Mouse (Mus musculus): ENCODE results near the gene Cd160. TPM values are rescaled to one million over a fixed set of nuclear protein-coding genes. Genes with fewer than 3 reads are reported as not detected.

Cd160 gene
- total and polyA plus RNA-seq, 3 experiments = 0.04 to 0.32 TPM; not detected in 1

- Histone ChIP-seq H3K4me1 (ENCODE audit: control insufficient read depth in 1 of 2, insufficient read depth in 2 of 2, low read length in 2 of 2) (peaks cover 0 to 4% of the 10 kb centered on the region in 2 experiments; a peak in 1 of 4 replicates), H3K9ac (ENCODE audit: control insufficient read depth, low read depth, low read length, poor library complexity, severe bottlenecking) (no peak overlapping the region), H3K79me2 (ENCODE audit: control insufficient read depth, insufficient read depth, low read length, poor library complexity) (no peaks in the 10 kb centered on the region), H3K4me3 (ENCODE audit: control insufficient read depth in 1 of 2, insufficient read depth in 1 of 2, low read depth in 2 of 2, low read length in 2 of 2) (no peak overlapping the region), H3K27ac (ENCODE audit: control insufficient read depth, low read depth, low read length) (no peak overlapping the region), H3K36me3 (ENCODE audit: control insufficient read depth in 1 of 2, insufficient read depth in 2 of 2, low read length in 2 of 2) (peaks cover 6 to 16% of the 10 kb centered on the region in 2 experiments), H3K9me3 (replicated peaks; ENCODE audit: insufficient read depth, low read length) (no peaks in the 10 kb centered on the region), H3K27me3 (ENCODE audit: control insufficient read depth in 1 of 2, insufficient read depth in 2 of 2, low read length in 2 of 2) (no peaks in the 10 kb centered on the region)
- DNase-seq (ENCODE audit: low read depth, low spot score) = no peak
- TF ChIP-seq MEF2A (IDR thresholded peaks at IDR 0.05; ENCODE audit: extremely low read depth, insufficient replicate concordance, low read depth, low read length, poor library complexity, severe bottlenecking) = no peak
- TF ChIP-seq NRF1 (IDR thresholded peaks at IDR 0.05; ENCODE audit: insufficient read depth, low read depth, low read length, poor library complexity, severe bottlenecking) = no peak
- no peak for TF ChIP-seq TAL1 (IDR thresholded peaks at IDR 0.05; ENCODE audit: low read length)
- TF ChIP-seq NELFE (IDR thresholded peaks at IDR 0.05; ENCODE audit: low read depth, low read length) = no peak
- no peak for TF ChIP-seq RCOR1 (IDR thresholded peaks at IDR 0.05; ENCODE audit: low read depth, low read length)
- TF ChIP-seq ETS1 (IDR thresholded peaks at IDR 0.05; ENCODE audit: low read depth, low read length) = no peak
- TF ChIP-seq CHD2 (IDR thresholded peaks at IDR 0.05; ENCODE audit: low read length) = no peak
- no peak for TF ChIP-seq EP300 (IDR thresholded peaks at IDR 0.05; ENCODE audit: low read depth in 1 of 2, low read length in 2 of 2)
- TF ChIP-seq TCF12 (IDR thresholded peaks at IDR 0.05; ENCODE audit: low read depth, low read length) = no peak
- TF ChIP-seq E2F4 (IDR thresholded peaks at IDR 0.05; ENCODE audit: borderline replicate concordance, low read depth, low read length) = no peak
- no peak for TF ChIP-seq POLR2AphosphoS5 (IDR thresholded peaks at IDR 0.05; ENCODE audit: borderline replicate concordance, low read depth, low read length)
- TF ChIP-seq MYB (IDR thresholded peaks at IDR 0.05; ENCODE audit: low read depth, low read length) = no peak
These were observed 40.6 kb downstream of the Cd160 start for GRCm38 (mm10) chr3:96788506-96788905.

- Histone ChIP-seq H3K9ac (ENCODE audit: control insufficient read depth, low read depth, low read length, poor library complexity, severe bottlenecking) (no peak overlapping the region), H3K27ac (ENCODE audit: control insufficient read depth, low read depth, low read length) (no peak overlapping the region), H3K9me3 (replicated peaks; ENCODE audit: insufficient read depth, low read length) (no peaks in the 10 kb centered on the region), H3K27me3 (ENCODE audit: control insufficient read depth in 1 of 2, insufficient read depth in 2 of 2, low read length in 2 of 2) (no peaks in the 10 kb centered on the region), H3K4me3 (ENCODE audit: control insufficient read depth in 1 of 2, insufficient read depth in 1 of 2, low read depth in 2 of 2, low read length in 2 of 2) (no peak overlapping the region), H3K4me1 (ENCODE audit: control insufficient read depth in 1 of 2, insufficient read depth in 2 of 2, low read length in 2 of 2) (peaks cover 0 to 5% of the 10 kb centered on the region in 2 experiments; a peak in 1 of 4 replicates), H3K79me2 (ENCODE audit: control insufficient read depth, insufficient read depth, low read length, poor library complexity) (no peaks in the 10 kb centered on the region), H3K36me3 (ENCODE audit: control insufficient read depth in 1 of 2, insufficient read depth in 2 of 2, low read length in 2 of 2) (peaks cover 6 to 16% of the 10 kb centered on the region in 2 experiments)
- peak; percentile 65 for DNase-seq (ENCODE audit: low read depth, low spot score)
- TF ChIP-seq MAZ (IDR thresholded peaks at IDR 0.05; ENCODE audit: low read depth, low read length) (no peak), ZC3H11A (IDR thresholded peaks at IDR 0.05; ENCODE audit: low read depth, low read length) (no peak), TCF12 (IDR thresholded peaks at IDR 0.05; ENCODE audit: low read depth, low read length) (no peak), CHD1 (IDR thresholded peaks at IDR 0.05; ENCODE audit: low read depth, low read length) (no peak), MYB (IDR thresholded peaks at IDR 0.05; ENCODE audit: low read depth, low read length) (no peak), KAT2A (conservative IDR thresholded peaks at IDR 0.05; ENCODE audit: low read depth, low read length) (no peak), SMC3 (IDR thresholded peaks at IDR 0.05; ENCODE audit: low read depth, low read length) (no peak), USF1 (IDR thresholded peaks at IDR 0.05; ENCODE audit: low read depth, low read length) (no peak), POLR2AphosphoS2 (IDR thresholded peaks at IDR 0.05; ENCODE audit: low read length) (no peak), MEF2A (IDR thresholded peaks at IDR 0.05; ENCODE audit: extremely low read depth, insufficient replicate concordance, low read depth, low read length, poor library complexity, severe bottlenecking) (no peak), JUND (IDR thresholded peaks at IDR 0.05; ENCODE audit: low read depth, low read length) (no peak), POLR2AphosphoS5 (IDR thresholded peaks at IDR 0.05; ENCODE audit: borderline replicate concordance, low read depth, low read length) (no peak), MAX (IDR thresholded peaks at IDR 0.05; ENCODE audit: low read length) (no peak; the same call in 1 of the 2 replicates), CHD2 (IDR thresholded peaks at IDR 0.05; ENCODE audit: low read length) (no peak), MAFK (IDR thresholded peaks at IDR 0.05; ENCODE audit: borderline replicate concordance, low read depth, low read length) (peak; percentile 66; the same call in 1 of the 2 replicates), GABPA (IDR thresholded peaks at IDR 0.05; ENCODE audit: low read depth, low read length) (peak; percentile 63), GATA1 (IDR thresholded peaks at IDR 0.05; ENCODE audit: low read depth, low read length) (no peak), SIN3A (IDR thresholded peaks at IDR 0.05; ENCODE audit: low read length) (no peak), MYC (IDR thresholded peaks at IDR 0.05; ENCODE audit: low read depth, low read length) (0 out of 2 replicates have a peak, but pooled peaks have one; percentile 55), HCFC1 (IDR thresholded peaks at IDR 0.05; ENCODE audit: low read depth, low read length) (no peak), E2F4 (IDR thresholded peaks at IDR 0.05; ENCODE audit: borderline replicate concordance, low read depth, low read length) (no peak), TBP (IDR thresholded peaks at IDR 0.05; ENCODE audit: low read depth, low read length) (no peak), ETS1 (IDR thresholded peaks at IDR 0.05; ENCODE audit: low read depth, low read length) (peak; percentile 49; the same call in 1 of the 2 replicates), ZKSCAN1 (IDR thresholded peaks at IDR 0.05; ENCODE audit: low read depth, low read length) (no peak), NELFE (IDR thresholded peaks at IDR 0.05; ENCODE audit: low read depth, low read length) (no peak), TAL1 (IDR thresholded peaks at IDR 0.05; ENCODE audit: low read length) (peak; percentile 18; the same call in 1 of the 2 replicates), BHLHE40 (IDR thresholded peaks at IDR 0.05; ENCODE audit: borderline replicate concordance, low read depth, low read length) (no peak)
These were observed 41.4 kb downstream of the Cd160 start for GRCm38 (mm10) chr3:96787784-96788183.
